In the genomic region with DNA sequence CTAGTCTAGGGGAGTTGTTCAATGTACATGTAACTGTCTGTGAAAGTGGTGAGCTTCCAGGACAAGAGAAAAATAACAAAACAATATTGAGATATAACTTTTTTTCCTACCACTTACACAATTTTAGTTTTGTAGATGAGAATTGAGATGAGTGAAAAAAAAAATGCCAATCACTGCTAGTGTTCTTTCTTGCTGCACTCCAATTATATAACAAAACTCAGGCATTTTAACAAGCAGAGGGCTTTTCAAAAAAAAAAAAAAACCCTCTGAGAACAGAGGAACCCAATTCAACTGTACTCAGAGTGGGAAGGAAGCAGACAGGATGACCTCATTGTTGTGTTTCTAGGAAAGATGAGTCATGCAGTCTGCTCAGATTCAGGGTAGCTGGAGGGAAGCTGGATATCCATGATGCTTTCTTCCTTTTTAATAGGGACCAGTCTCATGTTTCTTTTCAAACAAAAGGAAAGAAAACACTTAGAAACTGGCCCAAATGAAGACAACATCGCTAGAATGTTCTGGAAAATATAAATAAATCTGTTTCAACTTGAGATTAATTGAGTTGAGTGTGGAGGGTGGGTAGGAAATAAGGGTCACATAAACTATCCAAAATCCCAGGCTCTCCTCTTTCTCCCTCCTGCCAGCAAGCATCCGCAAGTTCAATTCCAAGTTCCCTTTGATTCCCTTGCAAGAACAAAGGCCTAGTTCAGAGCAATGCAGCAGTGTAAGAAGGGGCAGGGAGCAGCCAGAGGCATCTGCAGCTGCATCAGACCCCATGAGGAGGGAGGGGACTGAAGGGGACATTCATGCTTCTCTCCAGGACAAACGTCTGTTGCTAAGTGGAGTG, we compare ENCODE assay signal across 8 mouse cellular contexts.
A peak's percentile ranks its signal among the peaks of the same experiment; 100 is the strongest.
DNase-seq lines count a peak whose midpoint lies in the region; ATAC-seq and TF ChIP-seq lines count a peak whose summit lies in the region.

No protein-coding gene starts in this region.

- no peaks in the 10 kb centered on the region for H3K9me3 ChIP-seq in intestine, embryonic 14.5 days (ENCODE audit: control insufficient read depth, low read length)
- no peaks in the 10 kb centered on the region for H3K9me3 ChIP-seq in intestine, postnatal 0 days (ENCODE audit: control insufficient read depth)
- no peaks in the 10 kb centered on the region for H3K9me3 ChIP-seq in heart, embryonic 16.5 days (replicated peaks; ENCODE audit: control insufficient read depth, low read length)

- no peak overlapping the region for H3K4me2 ChIP-seq in intestine, embryonic 14.5 days (ENCODE audit: low read length)
- no peak overlapping the region for H3K4me2 ChIP-seq in intestine, postnatal 0 days (replicated peaks; ENCODE audit: low read depth)
- H3K4me2 ChIP-seq in heart, embryonic 16.5 days (ENCODE audit: low read depth, low read length) = no peak overlapping the region

- H3K27ac ChIP-seq in intestine, embryonic 14.5 days (ENCODE audit: low read depth) = peak overlapping the region; percentile 48; the same call in 1 of the 2 replicates
- H3K27ac ChIP-seq in intestine, postnatal 0 days (ENCODE audit: low read depth, low read length) = no peak overlapping the region
- H3K27ac ChIP-seq in heart, embryonic 16.5 days (ENCODE audit: low read length) = peak overlapping the region; percentile 56

- no peak overlapping the region for H3K4me3 ChIP-seq in intestine, embryonic 14.5 days (ENCODE audit: low read depth, low read length)
- H3K4me3 ChIP-seq in intestine, postnatal 0 days (ENCODE audit: low read depth, low read length) = no peak overlapping the region
- H3K4me3 ChIP-seq in heart, embryonic 16.5 days (ENCODE audit: low read length) = no peak overlapping the region

- WGBS in intestine, embryonic 14.5 days = 26% methylated on average over 3 of the region's 3 CpGs
- WGBS in intestine, postnatal 0 days = 40% methylated on average over 3 of the region's 3 CpGs
- 39% methylated on average over 3 of the region's 3 CpGs for WGBS in heart, embryonic 16.5 days

- no peak for TF ChIP-seq CTCF in intestine, postnatal 0 days (IDR thresholded peaks at IDR 0.05; ENCODE audit: low read depth)

- H3K36me3 ChIP-seq in intestine, embryonic 14.5 days (ENCODE audit: control insufficient read depth, insufficient read depth, low read length) = no peaks in the 10 kb centered on the region
- H3K36me3 ChIP-seq in intestine, postnatal 0 days (ENCODE audit: control insufficient read depth, insufficient read depth) = no peaks in the 10 kb centered on the region
- H3K36me3 ChIP-seq in heart, embryonic 16.5 days (ENCODE audit: control insufficient read depth, insufficient read depth) = no peaks in the 10 kb centered on the region

- H3K4me1 ChIP-seq in intestine, embryonic 14.5 days (replicated peaks; ENCODE audit: control insufficient read depth, insufficient read depth, low read length) = peaks cover 7% of the 10 kb centered on the region; the same call in 1 of the 2 replicates
- no peaks in the 10 kb centered on the region for H3K4me1 ChIP-seq in intestine, postnatal 0 days (replicated peaks; ENCODE audit: control insufficient read depth, insufficient read depth, low read length)
- no peaks in the 10 kb centered on the region; the same call in 1 of the 2 replicates for H3K4me1 ChIP-seq in heart, embryonic 16.5 days (ENCODE audit: control insufficient read depth, insufficient read depth, low read length)

- no peak overlapping the region for H3K9ac ChIP-seq in intestine, embryonic 14.5 days (ENCODE audit: low read length)
- no peak overlapping the region for H3K9ac ChIP-seq in intestine, postnatal 0 days (ENCODE audit: low read depth, low read length)
- no peak overlapping the region for H3K9ac ChIP-seq in heart, embryonic 16.5 days (ENCODE audit: low read length)

- 0 out of 2 replicates have a peak, but pooled peaks have one; percentile 70 for ATAC-seq in intestine, embryonic 14.5 days (replicated peaks; ENCODE audit: low FRiP score, low TSS enrichment, low read depth)
- ATAC-seq in intestine, postnatal 0 days = no peak
- ATAC-seq in heart, embryonic 16.5 days (replicated peaks; ENCODE audit: extremely low read depth, insufficient read depth, low FRiP score) = peak; percentile 85
- ATAC-seq in monocyte, adult 5-6 weeks (replicated peaks; ENCODE audit: insufficient number of reproducible peaks, low FRiP score, low TSS enrichment, poor library complexity, severe bottlenecking) = no peak
- ATAC-seq in megakaryocyte, adult 5-6 weeks (ENCODE audit: poor library complexity, severe bottlenecking) = no peak

- H3K27me3 ChIP-seq in intestine, embryonic 14.5 days (replicated peaks; ENCODE audit: control insufficient read depth, insufficient read depth, low read length) = no peaks in the 10 kb centered on the region
- H3K27me3 ChIP-seq in intestine, postnatal 0 days (replicated peaks; ENCODE audit: control insufficient read depth, insufficient read depth, low read length) = no peaks in the 10 kb centered on the region
- H3K27me3 ChIP-seq in heart, embryonic 16.5 days (ENCODE audit: control insufficient read depth, insufficient read depth, low read length) = no peaks in the 10 kb centered on the region

- DNase-seq in intestine, embryonic 14.5 days (ENCODE audit: low spot score) = peak; percentile 51
- DNase-seq in embryo, embryonic 10 days (ENCODE audit: low spot score) = peak; percentile 50
- DNase-seq in mesoderm, embryonic 11.5 days (ENCODE audit: low read depth, low spot score) = peak; percentile 36
- no peak for DNase-seq in urinary bladder, postnatal 36 days (ENCODE audit: low spot score in 2 of 2)

Comparison
In these comparisons a context has a peak if more than half of its experiments do, and no peak if none do; other contexts are left out.
1. ATAC-seq: peak in intestine, embryonic 14.5 days (single experiment) and heart, embryonic 16.5 days (single experiment); none in intestine, postnatal 0 days (single experiment), monocyte, adult 5-6 weeks (single experiment) and megakaryocyte, adult 5-6 weeks (single experiment).
2. DNase-seq: peak in intestine, embryonic 14.5 days (single experiment), embryo, embryonic 10 days (single experiment) and mesoderm, embryonic 11.5 days (single experiment); none in urinary bladder, postnatal 36 days (0 of 2).